Mouse (Mus musculus): Measurements from ENCODE around the gene Grik3. TPM values are rescaled to one million over a fixed set of nuclear protein-coding genes. Genes with fewer than 3 reads are reported as not detected.

Grik3 gene
- total RNA-seq, 1 experiment = 9.8 TPM

DNA sequence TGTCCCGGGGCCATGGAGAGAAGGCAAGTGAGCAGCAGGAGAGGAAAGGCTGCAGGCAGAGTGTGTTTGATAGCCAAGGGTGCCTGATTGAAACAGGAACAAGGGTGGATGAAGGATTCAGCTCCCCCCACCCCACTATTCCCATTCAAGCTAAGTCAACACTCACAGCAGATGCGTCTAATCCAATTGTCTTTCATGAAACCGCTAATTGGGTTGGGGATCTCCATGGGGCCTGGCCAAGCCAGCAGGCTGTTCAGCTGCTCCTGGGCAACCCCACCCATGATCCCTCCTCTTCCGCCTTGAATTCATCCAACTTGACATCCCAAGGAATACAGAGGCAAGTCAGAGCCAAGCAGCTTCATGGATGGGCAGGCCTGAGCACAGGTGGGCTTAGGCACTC is 246.3 kb downstream of the Grik3 start:
- no peak for DNase-seq (ENCODE audit: low read depth, low spot score)
- Histone ChIP-seq H3K9me3 (ENCODE audit: control insufficient read depth, insufficient read depth, low read depth, low read length) (no peaks in the 10 kb centered on the region), H3K4me1 (ENCODE audit: control insufficient read depth in 2 of 2, insufficient read depth in 2 of 2, low read length in 2 of 2, poor library complexity in 1 of 2) (peaks cover 4 to 16% of the 10 kb centered on the region in 2 experiments; a peak in 3 of 4 replicates), H3K9ac (ENCODE audit: insufficient read depth, low read depth, low read length, poor library complexity, severe bottlenecking) (no peak overlapping the region), H3K27ac (ENCODE audit: insufficient read depth, low read depth, low read length, poor library complexity, severe bottlenecking) (no peak overlapping the region), H3K4me3 (ENCODE audit: insufficient read depth in 1 of 2, low read depth in 1 of 2, low read length in 2 of 2, poor library complexity in 1 of 2, severe bottlenecking in 1 of 2) (no peak overlapping the region), H3K36me3 (ENCODE audit: control insufficient read depth, insufficient read depth, low read length, poor library complexity, severe bottlenecking) (no peaks in the 10 kb centered on the region)
- TF ChIP-seq ZC3H11A (IDR thresholded peaks at IDR 0.05; ENCODE audit: borderline replicate concordance, low read depth, low read length) = no peak
- no peak for TF ChIP-seq HCFC1 (IDR thresholded peaks at IDR 0.05; ENCODE audit: borderline replicate concordance, insufficient read depth, low read length)
- no peak for TF ChIP-seq MAFK (IDR thresholded peaks at IDR 0.05; ENCODE audit: insufficient read depth, low read depth, low read length)
- no peak for TF ChIP-seq CHD2 (IDR thresholded peaks at IDR 0.05; ENCODE audit: low read depth, low read length)
- no peak for TF ChIP-seq ZNF384 (IDR thresholded peaks at IDR 0.05; ENCODE audit: low read depth, low read length)
- in situ Hi-C loops (cut with MboI; ENCODE audit: low sequenced_read_pairs in 2 of 2, unreplicated experiment in 2 of 2) = no loop called here

GRCm38 (mm10) chr4:125738825-125739224 is 248.3 kb downstream of the Grik3 start:
- no peak for DNase-seq (ENCODE audit: low read depth, low spot score)
- no peak overlapping the region for H3K27ac ChIP-seq (ENCODE audit: insufficient read depth, low read depth, low read length, poor library complexity, severe bottlenecking)
- H3K9me3 ChIP-seq (ENCODE audit: control insufficient read depth, insufficient read depth, low read depth, low read length) = no peaks in the 10 kb centered on the region
- no peaks in the 10 kb centered on the region for H3K36me3 ChIP-seq (ENCODE audit: control insufficient read depth, insufficient read depth, low read length, poor library complexity, severe bottlenecking)
- H3K4me3 ChIP-seq (ENCODE audit: insufficient read depth in 1 of 2, low read depth in 1 of 2, low read length in 2 of 2, poor library complexity in 1 of 2, severe bottlenecking in 1 of 2) = no peak overlapping the region
- in situ Hi-C loops (cut with MboI; ENCODE audit: low sequenced_read_pairs in 2 of 2, unreplicated experiment in 2 of 2) = no loop called here
- TF ChIP-seq MAFK (IDR thresholded peaks at IDR 0.05; ENCODE audit: insufficient read depth, low read depth, low read length) (no peak), ZC3H11A (IDR thresholded peaks at IDR 0.05; ENCODE audit: borderline replicate concordance, low read depth, low read length) (no peak), CHD2 (IDR thresholded peaks at IDR 0.05; ENCODE audit: low read depth, low read length) (no peak), HCFC1 (IDR thresholded peaks at IDR 0.05; ENCODE audit: borderline replicate concordance, insufficient read depth, low read length) (no peak), ZNF384 (IDR thresholded peaks at IDR 0.05; ENCODE audit: low read depth, low read length) (no peak)
- H3K9ac ChIP-seq (ENCODE audit: insufficient read depth, low read depth, low read length, poor library complexity, severe bottlenecking) = no peak overlapping the region
- peaks cover 4 to 12% of the 10 kb centered on the region in 2 experiments; a peak in 3 of 4 replicates for H3K4me1 ChIP-seq (ENCODE audit: control insufficient read depth in 2 of 2, insufficient read depth in 2 of 2, low read length in 2 of 2, poor library complexity in 1 of 2)

DNA sequence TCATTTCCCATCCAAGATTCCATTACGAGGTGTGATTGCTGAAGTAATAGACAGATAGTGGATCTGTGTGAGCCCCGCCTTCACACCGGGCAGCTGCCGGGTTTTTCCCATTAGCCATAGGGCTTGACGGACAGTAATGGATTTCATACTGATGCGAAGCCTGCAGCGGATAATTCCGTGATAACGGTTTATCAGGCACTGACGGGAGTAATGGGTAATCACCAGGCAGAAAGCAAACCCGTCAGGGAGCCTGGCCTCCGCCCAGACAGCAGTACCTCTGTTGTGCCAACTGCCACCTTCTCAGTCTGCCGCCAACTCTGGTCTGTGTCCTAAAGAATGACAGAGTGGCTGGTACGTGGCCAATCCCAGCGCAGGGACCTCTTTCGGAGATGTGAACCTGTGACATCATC is 251.7 kb downstream of the Grik3 start:
- H3K36me3 ChIP-seq (ENCODE audit: control insufficient read depth, insufficient read depth, low read length, poor library complexity, severe bottlenecking) = no peaks in the 10 kb centered on the region
- no peak overlapping the region for H3K9ac ChIP-seq (ENCODE audit: insufficient read depth, low read depth, low read length, poor library complexity, severe bottlenecking)
- TF ChIP-seq ZC3H11A (IDR thresholded peaks at IDR 0.05; ENCODE audit: borderline replicate concordance, low read depth, low read length) (no peak), HCFC1 (IDR thresholded peaks at IDR 0.05; ENCODE audit: borderline replicate concordance, insufficient read depth, low read length) (no peak)
- H3K27ac ChIP-seq (ENCODE audit: insufficient read depth, low read depth, low read length, poor library complexity, severe bottlenecking) = no peak overlapping the region
- H3K4me3 ChIP-seq (ENCODE audit: insufficient read depth in 1 of 2, low read depth in 1 of 2, low read length in 2 of 2, poor library complexity in 1 of 2, severe bottlenecking in 1 of 2) = no peak overlapping the region
- DNase-seq (ENCODE audit: low read depth, low spot score) = no peak
- peaks cover 0 to 6% of the 10 kb centered on the region in 2 experiments; a peak in 1 of 4 replicates for H3K4me1 ChIP-seq (ENCODE audit: control insufficient read depth in 2 of 2, insufficient read depth in 2 of 2, low read length in 2 of 2, poor library complexity in 1 of 2)
- in situ Hi-C loops (cut with MboI; ENCODE audit: low sequenced_read_pairs in 2 of 2, unreplicated experiment in 2 of 2) = no loop called here
- H3K9me3 ChIP-seq (ENCODE audit: control insufficient read depth, insufficient read depth, low read depth, low read length) = no peaks in the 10 kb centered on the region

GRCm38 (mm10) chr4:125745902-125746301 is 255.4 kb downstream of the Grik3 start:
- no peak for TF ChIP-seq ZC3H11A (IDR thresholded peaks at IDR 0.05; ENCODE audit: borderline replicate concordance, low read depth, low read length)
- TF ChIP-seq ZNF384 (IDR thresholded peaks at IDR 0.05; ENCODE audit: low read depth, low read length) = no peak
- no peak for TF ChIP-seq CHD2 (IDR thresholded peaks at IDR 0.05; ENCODE audit: low read depth, low read length)
- TF ChIP-seq MAFK (IDR thresholded peaks at IDR 0.05; ENCODE audit: insufficient read depth, low read depth, low read length) = no peak
- no peak for TF ChIP-seq HCFC1 (IDR thresholded peaks at IDR 0.05; ENCODE audit: borderline replicate concordance, insufficient read depth, low read length)
- Histone ChIP-seq H3K9me3 (ENCODE audit: control insufficient read depth, insufficient read depth, low read depth, low read length) (no peaks in the 10 kb centered on the region), H3K9ac (ENCODE audit: insufficient read depth, low read depth, low read length, poor library complexity, severe bottlenecking) (no peak overlapping the region), H3K36me3 (ENCODE audit: control insufficient read depth, insufficient read depth, low read length, poor library complexity, severe bottlenecking) (no peaks in the 10 kb centered on the region), H3K4me1 (ENCODE audit: control insufficient read depth in 2 of 2, insufficient read depth in 2 of 2, low read length in 2 of 2, poor library complexity in 1 of 2) (no peaks in the 10 kb centered on the region), H3K27ac (ENCODE audit: insufficient read depth, low read depth, low read length, poor library complexity, severe bottlenecking) (no peak overlapping the region), H3K4me3 (ENCODE audit: insufficient read depth in 1 of 2, low read depth in 1 of 2, low read length in 2 of 2, poor library complexity in 1 of 2, severe bottlenecking in 1 of 2) (no peak overlapping the region)
- DNase-seq (ENCODE audit: low read depth, low spot score) = no peak
- in situ Hi-C loops (cut with MboI; ENCODE audit: low sequenced_read_pairs in 2 of 2, unreplicated experiment in 2 of 2) = no loop called here

DNA sequence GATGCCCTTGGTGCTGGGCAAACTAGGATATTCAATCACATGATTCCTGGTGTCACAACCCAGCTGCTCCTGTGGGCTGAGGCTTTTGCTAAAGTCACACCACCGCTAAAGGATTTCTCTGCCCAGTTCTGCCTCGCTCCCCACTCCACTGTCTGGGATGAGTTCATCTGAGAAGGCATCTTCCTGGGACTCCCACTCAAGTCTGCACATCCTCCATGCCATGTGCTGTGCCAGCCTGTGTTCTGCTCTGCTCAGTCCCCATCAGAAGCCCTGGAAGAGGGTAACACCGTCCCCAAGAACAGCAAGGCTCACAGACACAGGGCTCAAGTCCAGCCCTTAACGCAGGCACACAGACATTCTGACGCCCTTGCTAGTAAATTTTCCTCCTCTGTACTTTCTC is 265.9 kb downstream of the Grik3 start:
- Histone ChIP-seq H3K9ac (ENCODE audit: insufficient read depth, low read depth, low read length, poor library complexity, severe bottlenecking) (no peak overlapping the region), H3K4me3 (ENCODE audit: insufficient read depth in 1 of 2, low read depth in 1 of 2, low read length in 2 of 2, poor library complexity in 1 of 2, severe bottlenecking in 1 of 2) (no peak overlapping the region), H3K27ac (ENCODE audit: insufficient read depth, low read depth, low read length, poor library complexity, severe bottlenecking) (no peak overlapping the region), H3K9me3 (ENCODE audit: control insufficient read depth, insufficient read depth, low read depth, low read length) (no peaks in the 10 kb centered on the region), H3K4me1 (ENCODE audit: control insufficient read depth in 2 of 2, insufficient read depth in 2 of 2, low read length in 2 of 2, poor library complexity in 1 of 2) (no peaks in the 10 kb centered on the region), H3K36me3 (ENCODE audit: control insufficient read depth, insufficient read depth, low read length, poor library complexity, severe bottlenecking) (no peaks in the 10 kb centered on the region)
- no peak for DNase-seq (ENCODE audit: low read depth, low spot score)
- in situ Hi-C loops (cut with MboI; ENCODE audit: low sequenced_read_pairs in 2 of 2, unreplicated experiment in 2 of 2) = no loop called here
- TF ChIP-seq MAFK (IDR thresholded peaks at IDR 0.05; ENCODE audit: insufficient read depth, low read depth, low read length) (no peak), CHD2 (IDR thresholded peaks at IDR 0.05; ENCODE audit: low read depth, low read length) (no peak), ZC3H11A (IDR thresholded peaks at IDR 0.05; ENCODE audit: borderline replicate concordance, low read depth, low read length) (no peak), HCFC1 (IDR thresholded peaks at IDR 0.05; ENCODE audit: borderline replicate concordance, insufficient read depth, low read length) (no peak), ZNF384 (IDR thresholded peaks at IDR 0.05; ENCODE audit: low read depth, low read length) (no peak)
